Comparison of ENCODE assay signal across 8 mouse cellular contexts in genomic region chr11:46309111-46309741, GRCm38 (mm10). TPM values are rescaled to one million over a fixed set of nuclear protein-coding genes. Genes with fewer than 3 reads are reported as not detected.
A peak's percentile ranks its signal among the peaks of the same experiment; 100 is the strongest.
DNase-seq lines count a peak whose midpoint lies in the region; ATAC-seq and TF ChIP-seq lines count a peak whose summit lies in the region.

No protein-coding gene starts in this region.

- WGBS in spleen, adult 2 months, result 39% methylated on average over 20 of the region's 20 CpGs
- whole genome bisulfite sequencing in kidney, postnatal 0 days, result 73% methylated on average over 20 of the region's 20 CpGs
- 63% methylated on average over 20 of the region's 20 CpGs for WGBS in midbrain, embryonic 16.5 days
- WGBS in intestine, postnatal 0 days, result 80% methylated on average over 20 of the region's 20 CpGs

- H3K4me2 ChIP-seq in kidney, postnatal 0 days (ENCODE audit: low read length), result peak overlapping the region; percentile 98; the same call in 1 of the 2 replicates
- peak overlapping the region; percentile 84 for H3K4me2 ChIP-seq in midbrain, embryonic 16.5 days (ENCODE audit: low read length)
- no peak overlapping the region for H3K4me2 ChIP-seq in intestine, postnatal 0 days (replicated peaks; ENCODE audit: low read depth)

- H3K4me1 ChIP-seq in spleen, adult 2 months (ENCODE audit: control insufficient read depth, insufficient read depth, insufficient read length), result peaks cover 52% of the 10 kb centered on the region; the same call in 1 of the 2 replicates
- 0 out of 2 replicates have a peak, but pooled peaks cover 7% of the 10 kb centered on the region for H3K4me1 ChIP-seq in kidney, postnatal 0 days (replicated peaks; ENCODE audit: insufficient read depth, low read length)
- peaks cover 37% of the 10 kb centered on the region for H3K4me1 ChIP-seq in midbrain, embryonic 16.5 days (ENCODE audit: control insufficient read depth, insufficient read depth, low read length)
- no peaks in the 10 kb centered on the region for H3K4me1 ChIP-seq in intestine, postnatal 0 days (replicated peaks; ENCODE audit: control insufficient read depth, insufficient read depth, low read length)

- TF ChIP-seq CTCF in spleen, adult 2 months (IDR thresholded peaks at IDR 0.05; ENCODE audit: extremely low read depth, insufficient read depth, insufficient read length, insufficient replicate concordance), result peak; percentile 5; the same call in 1 of the 2 replicates
- no peak for TF ChIP-seq CTCF in kidney, postnatal 0 days (IDR thresholded peaks at IDR 0.05; ENCODE audit: low read depth)
- no peak for TF ChIP-seq CTCF in intestine, postnatal 0 days (IDR thresholded peaks at IDR 0.05; ENCODE audit: low read depth)

- no peak for TF ChIP-seq POLR2A in spleen, adult 2 months (IDR thresholded peaks at IDR 0.05; ENCODE audit: low read depth, low read length)

- no peaks in the 10 kb centered on the region for H3K9me3 ChIP-seq in kidney, postnatal 0 days (replicated peaks; ENCODE audit: low read length)
- no peaks in the 10 kb centered on the region for H3K9me3 ChIP-seq in midbrain, embryonic 16.5 days (replicated peaks; ENCODE audit: control insufficient read depth, low read length, poor library complexity, severe bottlenecking)
- H3K9me3 ChIP-seq in intestine, postnatal 0 days (ENCODE audit: control insufficient read depth), result no peaks in the 10 kb centered on the region

- no peaks in the 10 kb centered on the region for H3K36me3 ChIP-seq in spleen, adult 2 months (ENCODE audit: control insufficient read depth, insufficient read depth, low read length)
- no peaks in the 10 kb centered on the region for H3K36me3 ChIP-seq in kidney, postnatal 0 days (ENCODE audit: insufficient read depth, low read length)
- no peaks in the 10 kb centered on the region for H3K36me3 ChIP-seq in midbrain, embryonic 16.5 days (ENCODE audit: control insufficient read depth, insufficient read depth, low read length)
- H3K36me3 ChIP-seq in intestine, postnatal 0 days (ENCODE audit: control insufficient read depth, insufficient read depth), result no peaks in the 10 kb centered on the region

- no peak for ATAC-seq in frontal cortex, adult (ENCODE audit: low TSS enrichment)
- ATAC-seq in kidney, postnatal 0 days (replicated peaks; ENCODE audit: low FRiP score, low read depth), result no peak
- ATAC-seq in midbrain, embryonic 16.5 days, result no peak
- no peak for ATAC-seq in intestine, postnatal 0 days

- H3K27ac ChIP-seq in spleen, adult 2 months (ENCODE audit: insufficient read depth, low read length), result peak overlapping the region; percentile 94
- no peak overlapping the region for H3K27ac ChIP-seq in kidney, postnatal 0 days
- peak overlapping the region; percentile 47 for H3K27ac ChIP-seq in midbrain, embryonic 16.5 days (ENCODE audit: low read length)
- H3K27ac ChIP-seq in intestine, postnatal 0 days (ENCODE audit: low read depth, low read length), result no peak overlapping the region

- no peak overlapping the region for H3K9ac ChIP-seq in kidney, postnatal 0 days (ENCODE audit: low read depth, low read length)
- H3K9ac ChIP-seq in midbrain, embryonic 16.5 days (ENCODE audit: low read depth, low read length), result peak overlapping the region; percentile 97
- H3K9ac ChIP-seq in intestine, postnatal 0 days (ENCODE audit: low read depth, low read length), result no peak overlapping the region

- no peaks in the 10 kb centered on the region for H3K27me3 ChIP-seq in spleen, adult 2 months (ENCODE audit: control insufficient read depth, insufficient read depth, low read length)
- no peaks in the 10 kb centered on the region for H3K27me3 ChIP-seq in kidney, postnatal 0 days (ENCODE audit: insufficient read depth, low read length)
- no peaks in the 10 kb centered on the region for H3K27me3 ChIP-seq in midbrain, embryonic 16.5 days (ENCODE audit: control insufficient read depth, insufficient read depth, low read depth, low read length)
- H3K27me3 ChIP-seq in intestine, postnatal 0 days (replicated peaks; ENCODE audit: control insufficient read depth, insufficient read depth, low read length), result peaks cover 11% of the 10 kb centered on the region

- DNase-seq in frontal cortex, postnatal 10 days (ENCODE audit: low spot score in 2 of 2), result peak; percentile 49 to 67
- peak in 1 of 2 experiments; percentile 53 for DNase-seq in spleen, adult 2 months (ENCODE audit: low read depth in 1 of 2, low spot score in 2 of 2)
- no peak for DNase-seq in spleen, adult 12 weeks (ENCODE audit: low spot score)
- no peak for DNase-seq in kidney, postnatal 0 days (ENCODE audit: low spot score)
- DNase-seq in testis, postnatal 14 days (ENCODE audit: low spot score), result no peak

- peak overlapping the region; percentile 37; the same call in 1 of the 2 replicates for H3K4me3 ChIP-seq in spleen, adult 2 months (ENCODE audit: extremely low read depth, insufficient read depth, insufficient read length)
- no peak overlapping the region for H3K4me3 ChIP-seq in kidney, postnatal 0 days (replicated peaks; ENCODE audit: low read depth, low read length)
- peak overlapping the region; percentile 94 for H3K4me3 ChIP-seq in midbrain, embryonic 16.5 days (ENCODE audit: low read depth, low read length)
- H3K4me3 ChIP-seq in intestine, postnatal 0 days (ENCODE audit: low read depth, low read length), result no peak overlapping the region

RNA-seq across cellular contexts. Expression of gene Cyfip2, which starts 3.4 kb away (rescaled TPM):
- 41.4 and 43.1 TPM in 2 replicates for polyA plus RNA-seq in spleen, adult 2 months (2012; rRNA removed)
- 17.4 and 19.2 TPM in 2 replicates for polyA plus RNA-seq in kidney, postnatal 0 days (2015; fragmentation: Nextera tagmentation; extraction: Ambion mirVana)
- 98.9 and 103 TPM in 2 replicates for polyA plus RNA-seq in midbrain, embryonic 16.5 days (2015; fragmentation: Nextera tagmentation; extraction: Ambion mirVana)
- polyA plus RNA-seq in intestine, postnatal 0 days (2015; fragmentation: Nextera tagmentation; extraction: Ambion mirVana), result 1.9 and 2.0 TPM in 2 replicates

Comparison
In these comparisons a context has a peak if more than half of its experiments do, and no peak if none do; other contexts are left out.
1. DNase-seq: peak in frontal cortex, postnatal 10 days (2 of 2); none in spleen, adult 12 weeks (single experiment), kidney, postnatal 0 days (single experiment) and testis, postnatal 14 days (single experiment).
2. H3K27ac ChIP-seq: peak in spleen, adult 2 months (single experiment) and midbrain, embryonic 16.5 days (single experiment); none in kidney, postnatal 0 days (single experiment) and intestine, postnatal 0 days (single experiment).
3. H3K4me3 ChIP-seq: peak in spleen, adult 2 months (single experiment) and midbrain, embryonic 16.5 days (single experiment); none in kidney, postnatal 0 days (single experiment) and intestine, postnatal 0 days (single experiment).